Mouse (Mus musculus) kidney, adult 10 weeks (tissue): ENCODE results near the gene Pof1b. TPM values are rescaled to one million over a fixed set of nuclear protein-coding genes. Genes with fewer than 3 reads are reported as not detected.

Experiments
- polyA plus RNA-seq: library from polyadenylated mRNA; stranded (reverse); fragments of 350-450 nt; fragmentation: Illumina TruSeq; extraction: RNeasy Lipid Tissue Mini Kit (QIAGEN cat#74804); gene quantifications from one replicate; pipeline ENCODE4 v1.2.3, GENCODE M21; 2014; ENCODE audit warnings: low read depth, low replicate concordance

The Pof1b gene
- polyA plus RNA-seq = 4.0 TPM

DNA sequence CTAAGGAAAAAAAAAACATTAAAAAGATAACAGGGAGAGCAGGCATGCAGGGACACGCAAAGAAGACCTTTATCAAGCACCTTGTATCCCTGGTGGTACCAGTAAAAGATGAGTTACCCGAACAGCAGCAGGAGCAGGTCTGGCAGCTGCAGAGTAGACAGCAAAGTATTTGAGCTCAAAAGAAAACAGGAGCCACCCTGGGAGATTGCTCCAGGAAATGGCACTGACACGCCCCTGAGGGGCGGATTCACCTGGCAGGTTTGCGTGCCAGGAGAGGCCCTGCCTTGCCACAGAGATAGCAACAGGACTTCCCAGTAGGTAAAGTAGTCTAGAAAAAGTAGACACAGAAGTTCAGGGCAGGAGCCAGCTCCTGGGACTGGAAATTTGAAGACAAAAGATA is at the start of gene Pof1b:
Gene Pof1b, minus strand, starts transcription at position 144 of the 400 bp plus-strand sequence.

DNA sequence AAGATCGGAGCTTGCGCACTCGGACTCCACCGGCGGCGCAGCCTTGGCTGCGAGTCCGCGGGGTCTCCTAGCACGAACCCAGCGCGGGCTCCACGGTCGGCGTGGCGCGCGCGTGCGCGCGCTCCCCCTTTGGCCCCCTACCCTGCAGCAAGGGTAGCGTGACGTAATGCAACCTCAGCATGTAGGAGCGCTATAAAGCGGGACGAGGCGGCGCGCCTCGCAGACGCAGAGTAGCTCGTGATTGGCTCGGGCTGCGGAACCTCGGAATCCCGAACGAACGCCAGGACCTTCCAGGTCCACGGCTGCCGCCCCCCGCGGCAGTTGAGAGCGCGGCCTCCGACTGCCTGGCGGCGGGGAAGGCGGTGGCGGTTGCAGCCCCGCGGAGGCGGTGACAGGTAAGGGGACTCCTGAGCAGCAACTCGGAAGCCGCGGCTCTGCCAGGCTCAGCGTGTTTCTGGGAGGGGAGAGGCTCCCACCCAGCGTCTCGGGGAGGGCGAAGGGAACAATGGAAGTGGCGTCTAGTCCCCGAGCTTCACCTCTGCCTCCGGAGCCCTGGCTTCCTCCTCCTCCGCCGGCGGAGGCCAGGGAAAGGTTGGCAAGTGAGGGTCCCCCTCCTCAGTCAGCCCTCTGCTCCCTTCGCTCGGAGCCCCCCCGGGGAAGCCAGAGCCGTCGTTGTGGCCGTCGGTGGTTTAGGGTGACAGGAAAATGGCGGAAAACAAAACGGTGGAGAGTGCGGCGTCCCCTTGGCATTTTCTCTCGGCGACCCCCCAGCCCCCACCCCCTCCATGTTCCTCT is 97.7 kb downstream of the Pof1b start, which contains the start of gene Zfp711:
Gene Zfp711, plus strand, starts transcription at position 16 of the 795 bp plus-strand sequence.

Other genes with a start within 250 kb of the Pof1b start
- gene 2010106E10Rik, start 203.4 kb downstream of the Pof1b start, polyA plus RNA-seq = 1.3 TPM
- 6.1 TPM for gene Zfp711, start 98.1 kb downstream of the Pof1b start, polyA plus RNA-seq